Mouse (Mus musculus): Measurements from ENCODE around the gene Lypd6. TPM values are rescaled to one million over a fixed set of nuclear protein-coding genes. Genes with fewer than 3 reads are reported as not detected.

The Lypd6 gene
- 15.3 and 24.7 TPM in 2 replicates for polyA plus RNA-seq (2021; fragmentation: Nextera tagmentation)
- long read RNA-seq, experiment 1, partial matches to known transcripts: 1 of 9 reads
- long read RNA-seq, experiment 1, other reads (novel, unspliced or antisense): 8 of 9 reads
- long read RNA-seq, experiment 2, transcript Lypd6-202 (5 exons, 3,495 nt): major isoform, 37 of 66 reads
- long read RNA-seq, experiment 2, partial matches to known transcripts: 16 of 66 reads
- long read RNA-seq, experiment 2, other reads (novel, unspliced or antisense): 13 of 66 reads

GRCm38 (mm10) chr2:50066246-50066967 lies at the start of gene Lypd6:
Gene Lypd6, plus strand, starts transcription at chr2:50066429.

Other genes with a start within 250 kb of the Lypd6 start
- gene Mmadhc, start 230.4 kb downstream of the Lypd6 start, polyA plus RNA-seq (2021; fragmentation: Nextera tagmentation): 57.8 and 59.4 TPM in 2 replicates

Data from layer of hippocampus, adult 6 months (tissue).